Mouse (Mus musculus): ENCODE measurements around the gene Dnmt3l. TPM values are rescaled to one million over a fixed set of nuclear protein-coding genes. Genes with fewer than 3 reads are reported as not detected.
"Not testable (repeated sequence)": the region's sequence is repeated elsewhere in the genome, so short reads cannot be mapped to it uniquely, and the experiment has no call there.

The Dnmt3l gene
- total RNA-seq, 2 experiments from 2014 or later, result not detected

GRCm38 (mm10) chr10:78079955-78080591 is 38.3 kb downstream of the Dnmt3l start:
- DNase-seq, result no peak

GRCm38 (mm10) chr10:78084073-78084472 is 42.3 kb downstream of the Dnmt3l start:
- no peak for DNase-seq
- intact Hi-C loops (cut with DNase I), result no loop called here

More at GRCm38 (mm10) chr10:78079955-78080591, 38.3 kb downstream of the Dnmt3l start:
- intact Hi-C loops (cut with DNase I), result no loop called here

GRCm38 (mm10) chr10:78085711-78086110 is 44.0 kb downstream of the Dnmt3l start:
- no peak for DNase-seq
- intact Hi-C loops (cut with DNase I), result no loop called here

- DNase-seq, result no peak
- intact Hi-C loops (cut with DNase I), result no loop called here
These were observed 44.8 kb downstream of the Dnmt3l start for GRCm38 (mm10) chr10:78086444-78087061.

GRCm38 (mm10) chr10:78087101-78087511 is 45.4 kb downstream of the Dnmt3l start:
- no peak for DNase-seq
- intact Hi-C loops (cut with DNase I), result no loop called here

GRCm38 (mm10) chr10:78090246-78090645 is 48.5 kb downstream of the Dnmt3l start:
- peak; percentile 13 for DNase-seq
- intact Hi-C loops (cut with DNase I), result no loop called here

GRCm38 (mm10) chr10:78090706-78091491 is 49.2 kb downstream of the Dnmt3l start:
- intact Hi-C loops (cut with DNase I), result no loop called here
- DNase-seq, result no peak

GRCm38 (mm10) chr10:78091865-78092724 is 50.3 kb downstream of the Dnmt3l start:
- DNase-seq, result no peak
- intact Hi-C loops (cut with DNase I), result no loop called here

- intact Hi-C loops (cut with DNase I), result no loop called here
- DNase-seq, result no peak
These were observed 50.9 kb downstream of the Dnmt3l start for GRCm38 (mm10) chr10:78092725-78093029.

GRCm38 (mm10) chr10:78095221-78095620 is 53.5 kb downstream of the Dnmt3l start:
- intact Hi-C loops (cut with DNase I), result no loop called here
- no peak for DNase-seq

GRCm38 (mm10) chr10:78095954-78096931 is 54.5 kb downstream of the Dnmt3l start:
- DNase-seq, result no peak
- intact Hi-C loops (cut with DNase I), result no loop called here

GRCm38 (mm10) chr10:78099860-78100259 is 58.1 kb downstream of the Dnmt3l start:
- DNase-seq; intact Hi-C loops (cut with DNase I): not testable (repeated sequence)

GRCm38 (mm10) chr10:78100989-78101780 is 59.4 kb downstream of the Dnmt3l start:
- DNase-seq, result no peak
- intact Hi-C loops (cut with DNase I), result no loop called here

GRCm38 (mm10) chr10:78104555-78105490 is 63.1 kb downstream of the Dnmt3l start:
- peak; percentile 48 for DNase-seq
- intact Hi-C loops (cut with DNase I), result no loop called here

GRCm38 (mm10) chr10:78105548-78105947 is 63.8 kb downstream of the Dnmt3l start:
- intact Hi-C loops (cut with DNase I), result no loop called here
- peak; percentile 52 for DNase-seq

Data from left cerebral cortex, postnatal 4 days (tissue).